Mouse (Mus musculus) frontal cortex, postnatal 14 days (tissue): ENCODE measurements around the gene Tubb5.

Experiments
- DNase-seq, 2 experiments: peaks; one replicate each; pipeline ENCODE4 v3.0.0; 2022; ENCODE audit warnings: low spot score in 2 of 2

Tubb5 gene

DNA sequence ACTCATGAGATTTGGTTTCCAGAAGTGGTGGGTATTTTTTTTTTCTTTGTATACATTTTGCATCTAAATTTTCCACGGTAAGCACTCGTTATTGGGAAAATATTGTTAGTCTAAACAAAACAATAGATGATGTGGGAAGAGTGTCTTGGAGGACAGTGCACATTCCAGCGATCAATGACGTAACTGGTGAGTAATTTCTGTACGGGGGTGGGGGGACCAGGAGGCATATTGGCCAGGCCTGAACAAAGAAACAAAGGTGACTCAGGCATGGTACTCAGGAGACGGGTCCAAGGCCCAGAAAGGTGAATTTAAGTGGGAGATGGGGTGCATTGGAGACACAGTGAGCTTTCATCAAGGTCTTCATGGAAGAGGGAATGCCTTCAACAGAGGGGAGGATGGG is 42.5 kb downstream of the Tubb5 start:
- DNase-seq: no peak

DNA sequence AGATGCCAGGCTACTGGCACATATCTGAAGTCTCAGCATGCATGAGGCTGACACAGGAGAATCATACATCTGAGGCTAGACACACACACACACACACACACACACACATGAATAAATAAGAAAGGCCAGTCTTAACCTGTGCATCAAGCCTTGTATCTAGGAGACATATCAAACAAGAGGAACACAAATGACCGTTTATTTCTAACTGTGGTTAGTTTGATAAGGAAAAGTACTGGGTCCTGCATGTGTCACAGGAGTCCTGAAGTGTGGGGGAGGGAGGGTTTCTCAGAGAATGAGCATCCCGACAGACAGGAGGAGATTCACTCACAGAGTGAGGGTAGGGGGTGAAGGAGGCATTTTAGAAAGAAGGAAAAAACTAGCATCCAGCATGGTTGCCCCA is 43.0 kb downstream of the Tubb5 start:
- DNase-seq: no peak

DNA sequence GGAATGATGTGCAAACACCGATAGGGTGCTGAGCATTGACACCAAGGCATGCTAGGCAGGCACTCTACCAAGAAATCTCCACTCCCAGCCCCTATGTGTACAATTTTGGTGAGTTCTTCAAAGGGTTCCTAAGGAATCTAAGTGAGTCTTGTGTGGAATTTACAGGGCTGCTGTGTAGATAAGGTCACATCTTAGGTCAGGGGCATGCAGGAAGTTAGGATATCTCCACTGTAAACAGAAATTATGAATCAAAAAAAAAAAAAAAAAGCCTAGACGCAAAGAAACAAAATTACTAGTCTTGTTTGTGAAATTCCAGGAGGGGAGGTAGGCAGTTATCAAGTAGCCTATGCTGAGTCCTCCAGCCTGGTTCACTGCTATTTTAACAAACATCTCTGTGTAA is 45.3 kb downstream of the Tubb5 start:
- DNase-seq: no peak

DNA sequence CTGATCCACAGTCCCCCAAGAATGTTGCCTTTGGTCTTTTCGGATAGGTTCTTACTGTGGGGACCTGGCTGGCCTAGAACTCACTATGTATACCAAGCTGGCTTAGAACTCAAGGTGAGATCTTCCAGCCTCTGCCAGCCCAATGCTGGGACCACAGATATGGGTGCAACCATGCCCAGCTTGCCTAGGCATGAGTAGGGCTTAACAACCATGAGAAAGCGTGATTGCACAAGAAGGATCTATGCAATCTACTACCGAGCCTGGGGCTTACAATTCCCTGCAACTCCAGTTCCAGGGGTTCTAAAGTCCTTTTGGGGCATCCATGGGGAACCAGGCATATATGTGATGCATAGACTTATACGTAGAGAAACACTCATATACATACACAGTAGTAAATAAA is 47.2 kb downstream of the Tubb5 start:
- no peak for DNase-seq

DNA sequence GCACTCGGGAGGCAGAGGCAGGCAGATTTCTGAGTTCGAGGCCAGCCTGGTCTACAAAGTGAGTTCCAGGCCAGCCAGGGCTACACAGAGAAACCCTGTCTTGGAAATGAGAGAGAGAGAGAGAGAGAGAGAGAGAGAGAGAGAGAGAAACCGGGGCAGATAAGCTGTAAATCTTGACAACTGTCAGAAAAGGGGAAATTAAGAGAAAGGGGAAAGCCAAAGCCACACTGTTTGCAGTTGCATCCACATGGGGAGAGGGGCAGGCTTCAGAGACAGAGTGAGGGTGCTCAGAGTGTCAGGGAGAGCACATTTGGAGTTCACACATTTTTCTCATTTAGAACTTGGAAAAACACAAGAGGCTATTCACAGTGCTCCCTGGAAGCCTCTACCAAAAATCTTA is 50.1 kb downstream of the Tubb5 start:
- no peak for DNase-seq

DNA sequence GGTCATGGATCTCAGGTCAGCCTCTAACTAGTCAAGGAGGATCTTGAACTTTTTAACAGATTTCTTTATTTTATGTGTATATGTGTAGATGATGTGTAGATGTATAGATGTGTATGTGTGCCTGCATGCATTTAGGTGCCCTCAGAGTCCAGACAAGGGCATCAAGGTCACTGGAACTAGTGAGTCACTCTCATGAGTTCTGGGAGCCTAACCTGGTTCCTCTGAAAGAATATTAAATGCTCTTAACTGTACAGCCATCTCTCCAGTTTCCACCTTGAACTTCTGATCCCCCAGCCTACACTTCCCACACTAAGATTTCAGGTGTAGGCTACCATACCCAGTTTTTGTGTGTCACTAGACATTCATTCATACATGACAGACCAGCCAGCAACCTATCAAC is 50.6 kb downstream of the Tubb5 start:
- no peak for DNase-seq

DNA sequence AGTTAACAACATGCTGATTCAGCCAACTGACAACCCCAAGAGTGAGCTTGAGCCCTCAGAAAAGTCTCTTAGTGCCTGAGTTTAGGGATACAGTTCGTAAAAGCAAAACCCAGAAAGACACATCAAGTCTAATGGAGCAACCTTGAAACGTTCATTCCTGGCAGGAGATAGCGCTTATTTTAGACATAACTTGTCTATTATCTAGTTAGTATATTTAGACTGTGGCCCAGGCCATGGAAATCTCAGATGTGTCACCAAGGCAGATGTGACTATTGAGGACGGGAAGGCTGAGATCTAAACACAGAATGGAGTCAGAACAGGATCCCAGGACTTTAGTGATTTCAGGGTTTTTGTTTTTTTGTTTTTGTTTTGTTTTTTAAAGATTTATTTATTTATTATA is 53.0 kb downstream of the Tubb5 start:
- DNase-seq: no peak

DNA sequence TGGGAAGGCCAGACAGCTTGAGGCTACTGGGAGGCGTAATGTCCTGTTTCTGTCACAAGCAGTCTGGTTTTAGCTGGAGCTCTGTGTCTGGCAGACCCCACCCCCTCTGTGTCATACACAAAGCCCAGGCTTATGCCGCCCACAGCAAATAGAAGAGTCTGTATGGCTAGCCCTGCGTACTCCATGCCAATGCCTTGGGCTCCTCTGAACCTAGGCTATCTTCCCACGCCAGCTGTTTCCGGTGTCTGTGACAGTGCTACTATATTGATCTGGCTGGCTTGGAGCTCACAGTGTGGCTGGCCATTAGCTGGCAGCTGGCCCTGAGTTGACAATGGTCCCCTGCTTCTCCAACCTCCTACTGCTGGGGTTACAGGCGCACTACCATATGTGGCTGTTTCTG is 54.2 kb downstream of the Tubb5 start:
- peak; percentile 9 to 51 for DNase-seq
